Mouse (Mus musculus): ENCODE results near the gene Uhrf1bp1. TPM values are rescaled to one million over a fixed set of nuclear protein-coding genes. Genes with fewer than 3 reads are reported as not detected.

Gene Uhrf1bp1
- total and polyA plus RNA-seq, 3 experiments, result 5.3 to 19.4 (median 14.7) TPM

GRCm38 (mm10) chr17:27819011-27819410 lies 37.2 kb upstream of the Uhrf1bp1 start:
- no peak for DNase-seq
- Histone ChIP-seq H3K36me3 (ENCODE audit: control insufficient read depth, insufficient read depth, low read length) (no peaks in the 10 kb centered on the region; the same call in 1 of the 2 replicates), H3K9ac (ENCODE audit: low read depth, low read length) (peak overlapping the region; percentile 90; the same call in 1 of the 2 replicates), H3K27ac (no peak overlapping the region; the same call in 1 of the 2 replicates), H3K4me1 (ENCODE audit: control insufficient read depth, insufficient read depth, low read length) (peaks cover 8% of the 10 kb centered on the region), H3K79me2 (replicated peaks; ENCODE audit: control insufficient read depth, insufficient read depth, low read length) (peaks cover 7% of the 10 kb centered on the region), H3K4me3 (peak overlapping the region; percentile 81), H3K27me3 (ENCODE audit: control insufficient read depth, insufficient read depth, low read length) (no peaks in the 10 kb centered on the region)
- TF ChIP-seq EP300 (IDR thresholded peaks at IDR 0.05; ENCODE audit: insufficient read depth, low read depth, low read length), result no peak
- TF ChIP-seq POLR2A (IDR thresholded peaks at IDR 0.05; ENCODE audit: insufficient read depth, low read depth, low read length), result no peak
- no peak for TF ChIP-seq CTCF (IDR thresholded peaks at IDR 0.05)
- WGBS, result 12% methylated on average over 7 of the region's 7 CpGs
- intact Hi-C loops (cut with DNase I), result no loop called here

DNA sequence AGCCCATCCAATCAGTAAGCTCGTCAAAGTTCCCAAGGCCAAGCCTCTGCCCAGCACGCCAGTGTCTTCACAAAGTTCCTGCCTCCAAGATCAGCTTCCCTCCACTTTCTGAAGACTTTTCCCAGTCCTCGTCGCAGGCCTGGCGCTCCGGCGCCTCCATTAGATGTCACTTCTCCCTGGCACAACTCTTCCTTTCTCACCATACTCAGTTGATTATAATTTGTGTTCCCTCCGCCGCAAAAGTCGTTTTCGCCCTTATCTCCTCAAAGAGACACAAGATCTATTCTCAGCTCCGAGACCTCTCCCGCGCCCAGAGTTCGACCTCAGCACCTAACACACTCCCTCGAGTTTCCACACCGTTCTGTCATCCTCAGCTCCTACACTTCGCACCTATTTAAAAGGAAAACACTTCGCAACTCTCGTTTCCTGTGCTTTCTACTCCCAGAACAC lies 36.7 kb upstream of the Uhrf1bp1 start:
- under 1% methylated on average over 20 of the region's 20 CpGs for WGBS

DNA sequence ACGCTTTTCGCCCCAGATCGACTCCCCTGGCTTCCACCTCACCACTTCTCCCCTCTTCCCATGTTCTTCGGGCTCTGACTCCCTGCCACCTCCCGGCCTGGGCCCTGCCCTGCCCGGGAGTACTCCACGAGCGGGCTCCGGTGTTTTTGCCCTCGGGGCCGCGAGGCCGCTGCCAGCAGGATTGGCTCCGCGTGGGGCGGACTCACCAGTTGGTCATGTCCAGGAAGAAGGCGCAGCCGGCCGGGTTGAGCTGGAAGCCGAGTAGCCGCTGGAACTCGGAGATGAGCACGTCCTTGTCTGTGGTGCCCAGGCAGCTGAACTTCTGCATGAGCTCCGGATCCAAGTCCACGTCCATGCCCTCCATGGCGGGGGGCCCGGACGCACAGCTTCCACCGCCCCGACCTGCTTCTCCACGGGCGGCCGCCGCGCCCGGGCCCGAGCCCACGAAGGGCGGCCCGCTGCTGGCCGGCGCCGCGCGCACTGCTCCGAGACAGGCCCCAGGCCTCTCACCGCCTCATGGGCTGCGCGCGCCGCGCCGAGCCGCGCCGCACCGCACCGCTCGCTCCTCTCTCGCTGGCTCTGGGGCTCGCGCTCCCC lies 36.2 kb upstream of the Uhrf1bp1 start:
- H3K9ac ChIP-seq (ENCODE audit: low read depth, low read length), result peak overlapping the region; percentile 90
- H3K36me3 ChIP-seq (ENCODE audit: control insufficient read depth, insufficient read depth, low read length), result no peaks in the 10 kb centered on the region; the same call in 1 of the 2 replicates
- H3K27me3 ChIP-seq (ENCODE audit: control insufficient read depth, insufficient read depth, low read length), result no peaks in the 10 kb centered on the region
- peaks cover 4% of the 10 kb centered on the region for H3K79me2 ChIP-seq (replicated peaks; ENCODE audit: control insufficient read depth, insufficient read depth, low read length)
- H3K4me3 ChIP-seq, result peak overlapping the region; percentile 81
- H3K4me1 ChIP-seq (ENCODE audit: control insufficient read depth, insufficient read depth, low read length), result peaks cover 8% of the 10 kb centered on the region
- H3K27ac ChIP-seq, result peak overlapping the region; percentile 87
- TF ChIP-seq EP300 (IDR thresholded peaks at IDR 0.05; ENCODE audit: insufficient read depth, low read depth, low read length), result no peak
- no peak for TF ChIP-seq CTCF (IDR thresholded peaks at IDR 0.05)
- no peak for TF ChIP-seq POLR2A (IDR thresholded peaks at IDR 0.05; ENCODE audit: insufficient read depth, low read depth, low read length)
- intact Hi-C loops (cut with DNase I), result no loop called here
- DNase-seq, result peak in 1 of 2 experiments; percentile 76
- under 1% methylated on average over 42 of the region's 62 CpGs for WGBS

More for the DNA sequence above, 36.7 kb upstream of the Uhrf1bp1 start:
- H3K79me2 ChIP-seq (replicated peaks; ENCODE audit: control insufficient read depth, insufficient read depth, low read length), result peaks cover 5% of the 10 kb centered on the region
- peak overlapping the region; percentile 81 for H3K4me3 ChIP-seq
- H3K27me3 ChIP-seq (ENCODE audit: control insufficient read depth, insufficient read depth, low read length), result no peaks in the 10 kb centered on the region
- TF ChIP-seq CTCF (IDR thresholded peaks at IDR 0.05) (no peak), EP300 (IDR thresholded peaks at IDR 0.05; ENCODE audit: insufficient read depth, low read depth, low read length) (no peak), POLR2A (IDR thresholded peaks at IDR 0.05; ENCODE audit: insufficient read depth, low read depth, low read length) (no peak)
- H3K36me3 ChIP-seq (ENCODE audit: control insufficient read depth, insufficient read depth, low read length), result no peaks in the 10 kb centered on the region; the same call in 1 of the 2 replicates
- peak overlapping the region; percentile 87 for H3K27ac ChIP-seq
- intact Hi-C loops (cut with DNase I), result no loop called here
- peak; percentile 34 to 43 for DNase-seq
- peaks cover 8% of the 10 kb centered on the region for H3K4me1 ChIP-seq (ENCODE audit: control insufficient read depth, insufficient read depth, low read length)
- peak overlapping the region; percentile 90 for H3K9ac ChIP-seq (ENCODE audit: low read depth, low read length)

GRCm38 (mm10) chr17:27820568-27821406 lies 35.5 kb upstream of the Uhrf1bp1 start, which contains the start of gene D17Wsu92e:
Gene D17Wsu92e, minus strand, starts transcription at chr17:27820648.
- intact Hi-C loops (cut with DNase I), result loop anchor here (1.0 kb wide), 1 partner anchor 19 kb away; no protein-coding TSS in a partner anchor
- 2% methylated on average over 46 of the region's 56 CpGs for WGBS
- peak within 1 kb of the TSS; percentile 81 for H3K4me3 ChIP-seq
- H3K27ac ChIP-seq, result peak within 1 kb of the TSS; percentile 97
- no peaks in the 10 kb centered on the region for H3K27me3 ChIP-seq (ENCODE audit: control insufficient read depth, insufficient read depth, low read length)
- peaks cover 11% of the 10 kb centered on the region for H3K4me1 ChIP-seq (ENCODE audit: control insufficient read depth, insufficient read depth, low read length)
- TF ChIP-seq POLR2A (IDR thresholded peaks at IDR 0.05; ENCODE audit: insufficient read depth, low read depth, low read length) (peak; percentile 98), CTCF (IDR thresholded peaks at IDR 0.05) (no peak), EP300 (IDR thresholded peaks at IDR 0.05; ENCODE audit: insufficient read depth, low read depth, low read length) (peak; percentile 94)
- H3K36me3 ChIP-seq (ENCODE audit: control insufficient read depth, insufficient read depth, low read length), result no peaks in the 10 kb centered on the region; the same call in 1 of the 2 replicates
- DNase-seq, result peak; percentile 98 to 99
- H3K79me2 ChIP-seq (replicated peaks; ENCODE audit: control insufficient read depth, insufficient read depth, low read length), result peaks cover 4% of the 10 kb centered on the region
- peak within 1 kb of the TSS; percentile 90 for H3K9ac ChIP-seq (ENCODE audit: low read depth, low read length)

GRCm38 (mm10) chr17:27821407-27822338 lies 34.6 kb upstream of the Uhrf1bp1 start:
- Histone ChIP-seq H3K79me2 (replicated peaks; ENCODE audit: control insufficient read depth, insufficient read depth, low read length) (peaks cover 4% of the 10 kb centered on the region), H3K4me3 (peak overlapping the region; percentile 69; the same call in 1 of the 2 replicates), H3K4me1 (ENCODE audit: control insufficient read depth, insufficient read depth, low read length) (peaks cover 16% of the 10 kb centered on the region), H3K27me3 (ENCODE audit: control insufficient read depth, insufficient read depth, low read length) (no peaks in the 10 kb centered on the region), H3K9ac (ENCODE audit: low read depth, low read length) (no peak overlapping the region), H3K36me3 (ENCODE audit: control insufficient read depth, insufficient read depth, low read length) (no peaks in the 10 kb centered on the region; the same call in 1 of the 2 replicates), H3K27ac (peak overlapping the region; percentile 97)
- intact Hi-C loops (cut with DNase I), result loop anchor here (1.0 kb wide), 1 partner anchor 18 kb away; no protein-coding TSS in a partner anchor
- TF ChIP-seq POLR2A (IDR thresholded peaks at IDR 0.05; ENCODE audit: insufficient read depth, low read depth, low read length), result no peak
- no peak for TF ChIP-seq CTCF (IDR thresholded peaks at IDR 0.05)
- TF ChIP-seq EP300 (IDR thresholded peaks at IDR 0.05; ENCODE audit: insufficient read depth, low read depth, low read length), result no peak
- 63% methylated on average over 9 of the region's 9 CpGs for WGBS
- peak in 1 of 2 experiments; percentile 15 for DNase-seq
